Mouse (Mus musculus) brain, embryonic 14.5 days (tissue): ENCODE data around the gene Tasp1.

Experiments
- CTCF ChIP-seq: fragments of 200-500 bp; IDR thresholded peaks from 2 replicates; pipeline ENCODE4 v1.5.1; 2012; ENCODE audit warnings: inconsistent platforms, mild to moderate bottlenecking, moderate library complexity, borderline replicate concordance; ENCODE audit not compliant: insufficient read depth, insufficient read length; ENCODE audit errors: extremely low read depth
- POLR2A ChIP-seq: fragments of 200-500 bp; IDR thresholded peaks from 2 replicates; pipeline ENCODE4 v1.6.1; 2012; ENCODE audit warnings: mild to moderate bottlenecking, inconsistent platforms, borderline replicate concordance; ENCODE audit not compliant: poor library complexity, insufficient read depth, insufficient read length, severe bottlenecking; ENCODE audit errors: extremely low read depth

GRCm38 (mm10) chr2:140061481-140061880 is 5.1 kb downstream of the Tasp1 start:
- no peak for TF ChIP-seq POLR2A
- no peak for TF ChIP-seq CTCF
